ENCODE assay signal across 9 mouse cellular contexts in genomic region chr17:35705836-35706235, GRCm38 (mm10). TPM values are rescaled to one million over a fixed set of nuclear protein-coding genes. Genes with fewer than 3 reads are reported as not detected.
DNase-seq lines count a peak whose midpoint lies in the region; ATAC-seq and TF ChIP-seq lines count a peak whose summit lies in the region.
"Had no signal": no experiment of that assay in that cellular context is flagged by ENCODE, and none has a peak within 500 bp of the region (broad histone marks: within the 10 kb centered on the region; RNA-seq: fewer than 3 reads in every experiment).

No protein-coding gene starts in this region.

- H3K79me2 ChIP-seq in C2C12 (ENCODE audit: control insufficient read depth, insufficient read depth), result no peaks in the 10 kb centered on the region

- H3K79me3 ChIP-seq in C2C12 (ENCODE audit: low read depth), result no peaks in the 10 kb centered on the region

- peak overlapping the region; percentile 97; the same call in 1 of the 2 replicates for H3K27ac ChIP-seq in heart, embryonic 12.5 days (ENCODE audit: poor library complexity, severe bottlenecking)
- H3K27ac ChIP-seq in heart, embryonic 14.5 days (replicated peaks in 1 of 2; ENCODE audit: control insufficient read depth in 1 of 2, insufficient read depth in 1 of 2, low read depth in 2 of 2, low read length in 2 of 2), result peak overlapping the region; percentile 52 to 93
- H3K27ac ChIP-seq in liver, postnatal 0 days (ENCODE audit: low read depth), result no peak overlapping the region
- H3K27ac ChIP-seq in stomach, postnatal 0 days (replicated peaks), result no peak overlapping the region

- no peak overlapping the region for H3K4me2 ChIP-seq in heart, embryonic 12.5 days
- no peak overlapping the region for H3K4me2 ChIP-seq in heart, embryonic 14.5 days (ENCODE audit: low read length)
- no peak overlapping the region for H3K4me2 ChIP-seq in liver, postnatal 0 days (ENCODE audit: low read depth, low read length)
- H3K4me2 ChIP-seq in stomach, postnatal 0 days (replicated peaks; ENCODE audit: low read depth), result no peak overlapping the region

- WGBS in heart, embryonic 12.5 days, result 9% methylated on average over 4 of the region's 4 CpGs
- WGBS in heart, embryonic 14.5 days, result 9% methylated on average over 4 of the region's 4 CpGs
- 22% methylated on average over 4 of the region's 4 CpGs for WGBS in liver, postnatal 0 days (ENCODE audit: insufficient replicate concordance)
- WGBS in stomach, postnatal 0 days, result 34% methylated on average over 4 of the region's 4 CpGs

- H3K4me1 ChIP-seq in heart, embryonic 12.5 days (replicated peaks), result peaks cover 64% of the 10 kb centered on the region
- peaks cover 39 to 55% of the 10 kb centered on the region in 2 experiments for H3K4me1 ChIP-seq in heart, embryonic 14.5 days (ENCODE audit: control insufficient read depth in 2 of 2, insufficient read depth in 2 of 2, low read length in 2 of 2)
- H3K4me1 ChIP-seq in liver, postnatal 0 days (ENCODE audit: insufficient read depth), result peaks cover under 1% of the 10 kb centered on the region; the same call in 1 of the 2 replicates
- peaks cover 1% of the 10 kb centered on the region; the same call in 1 of the 2 replicates for H3K4me1 ChIP-seq in stomach, postnatal 0 days (replicated peaks; ENCODE audit: control insufficient read depth, insufficient read depth)

- no peak for DNase-seq in heart, postnatal 25 days (ENCODE audit: low spot score)
- DNase-seq in adrenal gland, postnatal 10 days, result peak; percentile 78
- peak; percentile 72 for DNase-seq in liver, postnatal 0 days
- peak; percentile 80 for DNase-seq in stomach, postnatal 0 days (ENCODE audit: low spot score)
- DNase-seq in layer of hippocampus, adult 8-10 months (ENCODE audit: low spot score in 2 of 2), result no peak

- H3ac ChIP-seq in C2C12 (ENCODE audit: control insufficient read depth, insufficient read length, low read depth), result no peak overlapping the region

- H3K27me3 ChIP-seq in heart, embryonic 12.5 days (replicated peaks), result no peaks in the 10 kb centered on the region
- H3K27me3 ChIP-seq in C2C12 (ENCODE audit: control insufficient read depth, insufficient read depth, insufficient read length), result no peaks in the 10 kb centered on the region
- H3K27me3 ChIP-seq in heart, embryonic 14.5 days (ENCODE audit: control insufficient read depth, insufficient read depth, low read length), result no peaks in the 10 kb centered on the region
- H3K27me3 ChIP-seq in liver, postnatal 0 days (ENCODE audit: insufficient read depth, low read length), result peaks cover 31% of the 10 kb centered on the region
- H3K27me3 ChIP-seq in stomach, postnatal 0 days (ENCODE audit: control insufficient read depth, insufficient read depth, low read length), result no peaks in the 10 kb centered on the region

- H3K4me3 ChIP-seq in heart, embryonic 12.5 days, result no peak overlapping the region
- no peak overlapping the region for H3K4me3 ChIP-seq in C2C12 (ENCODE audit: insufficient read depth, poor library complexity, severe bottlenecking)
- no peak overlapping the region for H3K4me3 ChIP-seq in heart, embryonic 14.5 days (ENCODE audit: control insufficient read depth in 1 of 2, insufficient read depth in 1 of 2, low read depth in 1 of 2, low read length in 2 of 2)
- H3K4me3 ChIP-seq in liver, postnatal 0 days (ENCODE audit: low read depth, low read length), result no peak overlapping the region
- H3K4me3 ChIP-seq in stomach, postnatal 0 days (ENCODE audit: low read depth, low read length), result no peak overlapping the region

- no peaks in the 10 kb centered on the region for H3K9me3 ChIP-seq in heart, embryonic 12.5 days (replicated peaks)
- no peaks in the 10 kb centered on the region for H3K9me3 ChIP-seq in heart, embryonic 14.5 days (ENCODE audit: control insufficient read depth, low read length)
- H3K9me3 ChIP-seq in liver, postnatal 0 days (ENCODE audit: low read length), result no peaks in the 10 kb centered on the region
- H3K9me3 ChIP-seq in stomach, postnatal 0 days (ENCODE audit: control insufficient read depth, low read length), result no peaks in the 10 kb centered on the region
- H3K9me3 ChIP-seq: limb, embryonic 12.5 days had no signal

- H3K9ac ChIP-seq in heart, embryonic 12.5 days, result no peak overlapping the region
- no peak overlapping the region for H3K9ac ChIP-seq in heart, embryonic 14.5 days (ENCODE audit: low read length)
- H3K9ac ChIP-seq in liver, postnatal 0 days (replicated peaks), result no peak overlapping the region
- H3K9ac ChIP-seq in stomach, postnatal 0 days (ENCODE audit: low read length), result no peak overlapping the region; the same call in 1 of the 2 replicates
- H3K9ac ChIP-seq: limb, embryonic 12.5 days had no signal

- TF ChIP-seq EP300 in liver, postnatal 0 days (IDR thresholded peaks at IDR 0.05; ENCODE audit: low read depth), result no peak
- no peak for TF ChIP-seq EP300 in stomach, postnatal 0 days (optimal IDR thresholded peaks at IDR 0.05)

- intact Hi-C loops in heart, postnatal 25 days (cut with DNase I), result loop anchor here (2.0 kb wide), 1 partner anchor 19 kb away; no protein-coding TSS in a partner anchor

- peak; percentile 18 for TF ChIP-seq CTCF in C2C12 (IDR thresholded peaks at IDR 0.05; ENCODE audit: control insufficient read depth, insufficient read depth, insufficient read length)
- TF ChIP-seq CTCF in liver, postnatal 0 days (IDR thresholded peaks at IDR 0.05; ENCODE audit: low read depth), result peak; percentile 71
- peak; percentile 79 for TF ChIP-seq CTCF in stomach, postnatal 0 days (IDR thresholded peaks at IDR 0.05; ENCODE audit: low read depth)

- no peak for ATAC-seq in heart, embryonic 12.5 days (ENCODE audit: insufficient number of reproducible peaks, low FRiP score)
- no peak for ATAC-seq in heart, embryonic 14.5 days (ENCODE audit: insufficient number of reproducible peaks, insufficient read depth, low FRiP score, low read depth)
- no peak for ATAC-seq in liver, postnatal 0 days
- ATAC-seq in stomach, postnatal 0 days (ENCODE audit: low FRiP score, low TSS enrichment), result no peak

- H3K36me3 ChIP-seq in heart, embryonic 12.5 days, result no peaks in the 10 kb centered on the region
- no peaks in the 10 kb centered on the region for H3K36me3 ChIP-seq in C2C12 (ENCODE audit: control insufficient read depth, insufficient read depth)
- no peaks in the 10 kb centered on the region for H3K36me3 ChIP-seq in heart, embryonic 14.5 days (ENCODE audit: control insufficient read depth, insufficient read depth, low read length)
- no peaks in the 10 kb centered on the region for H3K36me3 ChIP-seq in liver, postnatal 0 days (replicated peaks; ENCODE audit: insufficient read depth, low read length)
- H3K36me3 ChIP-seq in stomach, postnatal 0 days (ENCODE audit: control insufficient read depth, insufficient read depth, low read length), result no peaks in the 10 kb centered on the region
- H3K36me3 ChIP-seq: limb, embryonic 12.5 days had no signal

TF ChIP-seq in C2C12, 6 proteins besides CTCF, POLR2A, EP300 and RAD21:
- TF ChIP-seq USF1 (IDR thresholded peaks at IDR 0.05; ENCODE audit: low read depth) (no peak), CEBPB (IDR thresholded peaks at IDR 0.05; ENCODE audit: low read depth) (no peak), MAX (IDR thresholded peaks at IDR 0.05) (no peak), MYOD1 (IDR thresholded peaks at IDR 0.05; ENCODE audit: control insufficient read depth, insufficient read length, low read depth) (no peak), FOSL1 (IDR thresholded peaks at IDR 0.05; ENCODE audit: insufficient read depth, low read length, poor library complexity, severe bottlenecking) (no peak), MYOG (IDR thresholded peaks at IDR 0.05; ENCODE audit: control insufficient read depth, extremely low read depth, insufficient read length) (no peak)

RNA-seq across cellular contexts. Expression of gene Ddr1, which starts 1.4 kb away (rescaled TPM):
- 162 and 167 TPM in 2 replicates for polyA plus RNA-seq in heart, embryonic 12.5 days (2016; fragmentation: Nextera tagmentation; extraction: Ambion mirVana)
- total RNA-seq in heart, postnatal 25 days (2021), result 10 to 100 TPM; 33.1 to 41.7 TPM
- 56.6 TPM for polyA plus RNA-seq in C2C12 (2012; fragmentation: generic; extraction: Trizol)
- 10 to 100 TPM; 33.7 to 39.6 TPM for total RNA-seq in adrenal gland, postnatal 10 days (2021)
- 75.7 and 75.8 TPM in 2 replicates for polyA plus RNA-seq in heart, embryonic 14.5 days (2014; fragmentation: Nextera tagmentation; extraction: Ambion mirVana)
- 2.2 and 2.3 TPM in 2 replicates for polyA plus RNA-seq in liver, postnatal 0 days (2015; fragmentation: Nextera tagmentation; extraction: Ambion mirVana)
- 50.8 TPM in 2 replicates for polyA plus RNA-seq in stomach, postnatal 0 days (2015; fragmentation: Nextera tagmentation; extraction: Ambion mirVana)
- total RNA-seq in layer of hippocampus, adult 8-10 months (2022), result 10 to 100 TPM; 58.3 to 84.6 (median 74.1) TPM

RNA-seq across cellular contexts. Expression of gene Gtf2h4, which starts 32.3 kb away (rescaled TPM):
- polyA plus RNA-seq in heart, embryonic 12.5 days (2016; fragmentation: Nextera tagmentation; extraction: Ambion mirVana), result 22.2 and 24.5 TPM in 2 replicates
- total RNA-seq in heart, postnatal 25 days (2021), result 10 to 100 TPM; 17.5 to 18.3 TPM
- 40.6 TPM for polyA plus RNA-seq in C2C12 (2012; fragmentation: generic; extraction: Trizol)
- 10 to 100 TPM; 27.6 to 32.2 TPM for total RNA-seq in adrenal gland, postnatal 10 days (2021)
- 21.9 and 23.8 TPM in 2 replicates for polyA plus RNA-seq in heart, embryonic 14.5 days (2014; fragmentation: Nextera tagmentation; extraction: Ambion mirVana)
- 14.1 and 15.2 TPM in 2 replicates for polyA plus RNA-seq in liver, postnatal 0 days (2015; fragmentation: Nextera tagmentation; extraction: Ambion mirVana)
- polyA plus RNA-seq in stomach, postnatal 0 days (2015; fragmentation: Nextera tagmentation; extraction: Ambion mirVana), result 20.7 and 20.8 TPM in 2 replicates
- 10 to 100 TPM; 28.3 to 35.3 (median 33.2) TPM for total RNA-seq in layer of hippocampus, adult 8-10 months (2022)

RNA-seq across cellular contexts. Expression of gene Vars2, which starts 38.4 kb away (rescaled TPM):
- 16.1 and 17.4 TPM in 2 replicates for polyA plus RNA-seq in heart, embryonic 12.5 days (2016; fragmentation: Nextera tagmentation; extraction: Ambion mirVana)
- total RNA-seq in heart, postnatal 25 days (2021), result 10 to 100 TPM; 32.3 TPM
- polyA plus RNA-seq in C2C12 (2012; fragmentation: generic; extraction: Trizol), result 12.6 TPM
- 10 to 100 TPM; 49.2 to 66.4 TPM for total RNA-seq in adrenal gland, postnatal 10 days (2021)
- polyA plus RNA-seq in heart, embryonic 14.5 days (2014; fragmentation: Nextera tagmentation; extraction: Ambion mirVana), result 10.8 and 12.7 TPM in 2 replicates
- 4.6 and 5.0 TPM in 2 replicates for polyA plus RNA-seq in liver, postnatal 0 days (2015; fragmentation: Nextera tagmentation; extraction: Ambion mirVana)
- 10.3 and 10.6 TPM in 2 replicates for polyA plus RNA-seq in stomach, postnatal 0 days (2015; fragmentation: Nextera tagmentation; extraction: Ambion mirVana)
- 10 to 100 TPM; 28.0 to 44.7 (median 35.4) TPM for total RNA-seq in layer of hippocampus, adult 8-10 months (2022)

Comparison
In these comparisons a context has a peak if more than half of its experiments do, and no peak if none do; other contexts are left out.
1. H3K27ac ChIP-seq: peak in heart, embryonic 12.5 days (single experiment) and heart, embryonic 14.5 days (2 of 2); none in liver, postnatal 0 days (single experiment) and stomach, postnatal 0 days (single experiment).
2. DNase-seq: peak in adrenal gland, postnatal 10 days (single experiment), liver, postnatal 0 days (single experiment) and stomach, postnatal 0 days (single experiment); none in heart, postnatal 25 days (single experiment) and layer of hippocampus, adult 8-10 months (0 of 2).
3. CTCF ChIP-seq: peak in every context shown above with its lines; median percentile 79 in stomach, postnatal 0 days; 71 in liver, postnatal 0 days; 18 in C2C12.
4. RNA of gene Ddr1, which starts 1.4 kb away (polyA plus RNA-seq): 162 to 167 TPM in heart, embryonic 12.5 days, 75.7 to 75.8 TPM in heart, embryonic 14.5 days, 56.6 TPM in C2C12 (single experiment) and 50.8 TPM in stomach, postnatal 0 days; 2.2 to 2.3 TPM in liver, postnatal 0 days; every median in the first group is over 10 times any median in the second.